Comparison of ENCODE assay signal across 11 mouse cellular contexts in genomic region chr14:12199956-12200950, GRCm38 (mm10).
A peak's percentile ranks its signal among the peaks of the same experiment; 100 is the strongest.
DNase-seq lines count a peak whose midpoint lies in the region; ATAC-seq and TF ChIP-seq lines count a peak whose summit lies in the region.
"Had no signal": no experiment of that assay in that cellular context is flagged by ENCODE, and none has a peak within 500 bp of the region (broad histone marks: within the 10 kb centered on the region; RNA-seq: fewer than 3 reads in every experiment).

No protein-coding gene starts in this region.

- WGBS in midbrain, embryonic 16.5 days: 57% methylated on average over 13 of the region's 13 CpGs
- 90% methylated on average over 13 of the region's 13 CpGs for WGBS in thymus, adult 2 months
- 82% methylated on average over 13 of the region's 13 CpGs for WGBS in intestine, embryonic 15.5 days

- H3K27ac ChIP-seq in midbrain, embryonic 16.5 days (ENCODE audit: low read length): 0 out of 2 replicates have a peak overlapping the region, but pooled peaks have one; percentile 33
- H3K27ac ChIP-seq in thymus, adult 2 months (ENCODE audit: control insufficient read depth, insufficient read depth, low read length): no peak overlapping the region
- no peak overlapping the region for H3K27ac ChIP-seq in intestine, embryonic 15.5 days
- H3K27ac ChIP-seq: heart, embryonic 15.5 days had no signal

- H3K36me3 ChIP-seq in midbrain, embryonic 16.5 days (ENCODE audit: control insufficient read depth, insufficient read depth, low read length): no peaks in the 10 kb centered on the region
- H3K36me3 ChIP-seq in thymus, adult 2 months (ENCODE audit: control insufficient read depth, insufficient read depth, low read length): no peaks in the 10 kb centered on the region
- H3K36me3 ChIP-seq in intestine, embryonic 15.5 days: no peaks in the 10 kb centered on the region
- H3K36me3 ChIP-seq: heart, embryonic 15.5 days had no signal

- DNase-seq in frontal cortex, postnatal 10 days (ENCODE audit: low spot score in 2 of 2): no peak
- peak; percentile 47 to 70 for DNase-seq in cerebellum, postnatal 25 days
- peak; percentile 29 for DNase-seq in kidney, adult 18-20 months
- DNase-seq in thymus, adult 2 months: no peak
- no peak for DNase-seq in urinary bladder, postnatal 14 days (ENCODE audit: low spot score)
- DNase-seq: liver, postnatal 0 days had no signal

- H3K9me3 ChIP-seq in midbrain, embryonic 16.5 days (replicated peaks; ENCODE audit: control insufficient read depth, low read length, poor library complexity, severe bottlenecking): no peaks in the 10 kb centered on the region
- no peaks in the 10 kb centered on the region for H3K9me3 ChIP-seq in intestine, embryonic 15.5 days
- H3K9me3 ChIP-seq: heart, embryonic 15.5 days had no signal

- no peak for TF ChIP-seq POLR2A in thymus, adult 2 months (IDR thresholded peaks at IDR 0.05; ENCODE audit: control insufficient read depth, extremely low read depth, insufficient read depth, low read length, poor library complexity)

- H3K9ac ChIP-seq in midbrain, embryonic 16.5 days (ENCODE audit: low read depth, low read length): 0 out of 2 replicates have a peak overlapping the region, but pooled peaks have one; percentile 3
- no peak overlapping the region for H3K9ac ChIP-seq in intestine, embryonic 15.5 days
- H3K9ac ChIP-seq: heart, embryonic 15.5 days; liver, postnatal 0 days had no signal

- no peaks in the 10 kb centered on the region for H3K27me3 ChIP-seq in midbrain, embryonic 16.5 days (ENCODE audit: control insufficient read depth, insufficient read depth, low read depth, low read length)
- no peaks in the 10 kb centered on the region for H3K27me3 ChIP-seq in thymus, adult 2 months (ENCODE audit: control insufficient read depth, insufficient read depth, low read length)
- H3K27me3 ChIP-seq in intestine, embryonic 15.5 days (replicated peaks): no peaks in the 10 kb centered on the region
- H3K27me3 ChIP-seq: heart, embryonic 15.5 days had no signal

- 0 out of 2 replicates have a peak, but pooled peaks have one; percentile 27 for ATAC-seq in frontal cortex, adult (ENCODE audit: low TSS enrichment)
- peak; percentile 65; the same call in 1 of the 2 replicates for ATAC-seq in midbrain, embryonic 16.5 days
- no peak for ATAC-seq in intestine, embryonic 15.5 days
- ATAC-seq: liver, postnatal 0 days had no signal

- no peak for TF ChIP-seq CTCF in thymus, adult 2 months (IDR thresholded peaks at IDR 0.05; ENCODE audit: borderline replicate concordance, control insufficient read depth, extremely low read depth, insufficient read depth, low read length, poor library complexity)

- H3K4me3 ChIP-seq in midbrain, embryonic 16.5 days (ENCODE audit: low read depth, low read length): no peak overlapping the region
- no peak overlapping the region for H3K4me3 ChIP-seq in thymus, adult 2 months (ENCODE audit: control insufficient read depth, insufficient read depth, low read length)
- no peak overlapping the region for H3K4me3 ChIP-seq in intestine, embryonic 15.5 days (replicated peaks)
- H3K4me3 ChIP-seq: heart, embryonic 15.5 days; myocyte had no signal

- no peak overlapping the region for H3K4me2 ChIP-seq in midbrain, embryonic 16.5 days (ENCODE audit: low read length)
- no peak overlapping the region for H3K4me2 ChIP-seq in intestine, embryonic 15.5 days (replicated peaks)
- H3K4me2 ChIP-seq: heart, embryonic 15.5 days had no signal

- peaks cover 9% of the 10 kb centered on the region for H3K4me1 ChIP-seq in midbrain, embryonic 16.5 days (ENCODE audit: control insufficient read depth, insufficient read depth, low read length)
- H3K4me1 ChIP-seq in thymus, adult 2 months (replicated peaks; ENCODE audit: control insufficient read depth, insufficient read depth, low read length): no peaks in the 10 kb centered on the region
- H3K4me1 ChIP-seq in intestine, embryonic 15.5 days (replicated peaks): no peaks in the 10 kb centered on the region

Comparison
In these comparisons a context has a peak if more than half of its experiments do, and no peak if none do; other contexts are left out.
1. DNase-seq: peak in cerebellum, postnatal 25 days (2 of 2) and kidney, adult 18-20 months (single experiment); none in frontal cortex, postnatal 10 days (0 of 2), thymus, adult 2 months (single experiment) and urinary bladder, postnatal 14 days (single experiment).